Mouse (Mus musculus) hematopoietic stem cell, adult 5-6 weeks (primary cell): ENCODE measurements around the gene Tbc1d22b. TPM values are rescaled to one million over a fixed set of nuclear protein-coding genes. Genes with fewer than 3 reads are reported as not detected.
A peak's percentile ranks its signal among the peaks of the same experiment; 100 is the strongest.
"Not testable (repeated sequence)": the region's sequence is repeated elsewhere in the genome, so short reads cannot be mapped to it uniquely, and the experiment has no call there.

Experiments
- ATAC-seq, 2 experiments: fragments of 125-278 bp in 1 of 2; replicated peaks in 1 of 2; 2 replicates each; pipeline ENCODE4 v1.8.0; 2016 to 2017; ENCODE audit warnings: inconsistent platforms in 2 of 2, mild to moderate bottlenecking in 2 of 2, moderate number of reproducible peaks in 2 of 2, low read depth in 1 of 2, moderate TSS enrichment in 1 of 2; ENCODE audit not compliant: low FRiP score in 2 of 2, poor library complexity in 2 of 2, severe bottlenecking in 2 of 2, insufficient read depth in 1 of 2, low TSS enrichment in 1 of 2
- total RNA-seq: library from RNA; stranded (forward); fragments of 172-1452, 232-1000 nt; gene quantifications from 2 replicates; pipeline ENCODE4 v1.2.3, GENCODE M21; 2017

Gene Tbc1d22b
- total RNA-seq, result 5.8 and 7.8 TPM in 2 replicates

DNA sequence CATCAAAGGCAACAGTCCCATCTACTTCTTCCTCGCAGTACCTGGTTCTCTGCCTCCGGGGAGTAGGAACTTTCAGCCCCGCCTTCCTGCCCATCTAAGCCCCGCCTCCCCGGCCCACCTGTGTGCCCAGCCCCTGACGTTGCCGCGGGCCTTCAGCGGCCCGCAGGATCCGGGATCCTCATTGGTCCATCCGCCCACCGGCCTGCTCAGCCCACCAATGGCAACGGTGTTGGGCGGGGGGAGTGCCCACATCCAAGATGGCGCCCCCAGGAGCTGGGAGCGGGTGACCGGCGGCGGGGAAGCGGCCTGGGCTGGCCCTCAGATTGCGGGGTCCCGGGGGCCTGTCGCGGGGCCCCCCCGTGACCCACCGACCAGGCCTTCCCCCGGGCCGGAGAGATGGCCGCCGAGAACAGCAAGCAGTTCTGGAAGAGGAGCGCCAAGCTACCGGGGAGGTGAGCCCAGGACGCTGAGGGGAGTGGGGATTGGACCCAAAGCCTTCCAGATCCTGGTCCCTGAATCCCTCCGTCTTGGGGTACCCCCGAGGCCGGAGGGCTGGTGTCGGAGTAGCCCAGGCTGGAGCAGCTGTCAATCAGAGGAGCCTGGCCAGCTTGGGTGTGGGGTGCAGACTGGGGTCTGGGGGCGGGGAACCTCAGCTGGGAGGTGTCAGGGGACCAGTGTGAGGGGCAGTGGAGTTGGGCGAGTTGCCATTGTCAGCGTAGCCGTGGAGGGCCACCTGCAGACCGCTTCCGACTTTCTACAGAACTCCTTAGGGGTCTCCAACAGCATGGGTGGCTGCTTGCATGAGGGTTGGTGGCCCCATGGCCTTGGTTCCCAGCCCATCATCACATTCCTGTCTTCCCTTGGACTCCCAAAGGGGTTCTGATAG is at the start of gene Tbc1d22b, which contains the start of gene Gm17657:
Gene Tbc1d22b, plus strand, starts transcription at position 243 of the 886 bp plus-strand sequence.
Gene Gm17657, minus strand, starts transcription at position 96 of the 886 bp plus-strand sequence.
- peak; percentile 96 to 100 for ATAC-seq

DNA sequence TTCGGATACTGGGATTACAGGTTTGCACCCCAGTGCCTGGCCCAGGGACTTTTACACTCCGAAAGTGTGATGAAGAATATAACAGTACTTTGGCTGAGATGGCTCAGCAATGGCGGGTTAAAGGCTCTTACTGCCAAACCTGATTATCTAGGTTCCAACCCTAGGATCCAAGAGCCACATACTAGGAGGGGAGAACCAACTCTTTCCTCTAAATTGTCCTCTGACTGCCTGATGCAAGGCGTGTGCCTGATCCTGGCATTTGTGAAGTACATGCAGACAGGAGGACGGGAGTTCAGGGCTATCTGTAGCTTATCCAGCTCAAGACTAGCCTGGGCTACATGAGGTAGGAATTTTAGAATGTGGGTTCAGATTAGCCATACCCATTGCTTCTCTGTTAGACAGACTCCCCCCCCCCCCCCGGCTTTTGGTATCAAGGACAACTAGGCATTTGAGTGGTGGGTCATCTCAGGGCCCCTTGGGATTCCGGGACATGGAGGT is 49.3 kb upstream of the Tbc1d22b start:
- ATAC-seq, result no peak

GRCm38 (mm10) chr17:29500802-29501469 is 48.6 kb upstream of the Tbc1d22b start:
- ATAC-seq, result peak; percentile 30 to 51; a peak in 3 of 4 replicates

GRCm38 (mm10) chr17:29502005-29502668 is 47.4 kb upstream of the Tbc1d22b start:
- ATAC-seq, result no peak

GRCm38 (mm10) chr17:29502669-29503665 is 46.6 kb upstream of the Tbc1d22b start:
- no peak for ATAC-seq

GRCm38 (mm10) chr17:29503700-29504099 is 45.9 kb upstream of the Tbc1d22b start:
- ATAC-seq, result no peak

GRCm38 (mm10) chr17:29508927-29509608 is 40.5 kb upstream of the Tbc1d22b start:
- 0 out of 4 replicates have a peak, but pooled peaks of 1 of the 2 experiments have one; percentile 23 for ATAC-seq

- ATAC-seq, result peak in 1 of 2 experiments; percentile 54; a peak in 1 of 4 replicates
Observed at GRCm38 (mm10) chr17:29510691-29511090, 38.9 kb upstream of the Tbc1d22b start.

GRCm38 (mm10) chr17:29513044-29513730 is 36.4 kb upstream of the Tbc1d22b start:
- peak; percentile 86 to 92 for ATAC-seq

GRCm38 (mm10) chr17:29514435-29514834 is 35.1 kb upstream of the Tbc1d22b start:
- ATAC-seq, result peak; percentile 40 to 67

GRCm38 (mm10) chr17:29518665-29519064 is 30.9 kb upstream of the Tbc1d22b start:
- ATAC-seq, result not testable (repeated sequence)

DNA sequence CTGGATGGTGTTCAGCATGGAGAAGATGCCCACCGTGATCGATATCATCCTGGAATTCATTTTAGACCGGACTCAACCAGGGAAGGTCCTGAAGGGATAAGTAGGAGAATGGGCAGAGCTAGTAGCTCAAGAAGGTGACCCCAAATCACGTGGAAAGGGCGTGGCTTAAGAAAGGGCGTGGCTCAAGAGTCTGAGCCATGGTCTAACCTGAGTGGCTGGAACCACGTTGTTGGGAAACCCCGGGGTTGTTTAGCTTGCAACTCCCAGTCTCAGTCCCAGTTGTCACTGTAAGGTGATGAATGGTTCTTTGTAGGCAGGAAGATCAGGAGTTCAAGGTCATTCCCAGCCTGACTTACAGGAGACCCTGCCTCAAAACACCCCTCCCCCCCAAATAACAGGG is 29.9 kb upstream of the Tbc1d22b start:
- no peak for ATAC-seq

GRCm38 (mm10) chr17:29525613-29526012 is 24.0 kb upstream of the Tbc1d22b start:
- ATAC-seq, result no peak

- ATAC-seq, result 0 out of 4 replicates have a peak, but pooled peaks of 1 of the 2 experiments have one; percentile 35
Observed at GRCm38 (mm10) chr17:29528568-29529187, 20.9 kb upstream of the Tbc1d22b start.

DNA sequence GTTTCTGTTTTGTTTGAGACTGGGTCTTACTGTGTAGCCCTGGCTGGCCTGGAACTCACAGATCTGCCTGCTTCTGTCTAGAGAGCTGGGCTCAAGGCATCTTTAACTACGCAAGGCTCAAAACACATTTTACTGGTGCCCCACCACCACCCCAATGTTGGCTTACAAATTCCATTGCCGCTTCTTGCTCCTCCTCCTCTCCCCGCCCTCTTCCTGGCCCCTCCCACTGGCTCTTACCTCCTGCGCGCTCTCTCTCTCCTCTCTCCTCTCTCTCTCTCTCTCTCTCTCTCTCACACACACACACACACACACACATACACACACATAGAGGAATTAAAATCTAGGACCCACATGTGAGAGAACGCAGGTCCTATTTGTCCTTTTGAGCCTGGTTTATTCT is 19.1 kb upstream of the Tbc1d22b start:
- no peak for ATAC-seq
